Mouse (Mus musculus): Measurements from ENCODE around the gene Eif2b5. TPM values are rescaled to one million over a fixed set of nuclear protein-coding genes. Genes with fewer than 3 reads are reported as not detected.
A peak's percentile ranks its signal among the peaks of the same experiment; 100 is the strongest.
"Not testable (repeated sequence)": the region's sequence is repeated elsewhere in the genome, so short reads cannot be mapped to it uniquely, and the experiment has no call there.

Eif2b5 gene
- polyA plus RNA-seq, 1 experiment from 2014 or later = 125 TPM

- Histone ChIP-seq H3K4me1 (replicated peaks; ENCODE audit: control insufficient read depth, insufficient read depth, low read length) (no peaks in the 10 kb centered on the region; the same call in 1 of the 2 replicates), H3K27me3 (replicated peaks; ENCODE audit: control insufficient read depth, insufficient read depth, low read length) (no peaks in the 10 kb centered on the region), H3K4me2 (no peak overlapping the region), H3K27ac (ENCODE audit: low read depth, low read length) (no peak overlapping the region), H3K9ac (ENCODE audit: low read depth, low read length) (no peak overlapping the region), H3K36me3 (ENCODE audit: control insufficient read depth, insufficient read depth, low read length) (no peaks in the 10 kb centered on the region), H3K9me3 (ENCODE audit: control insufficient read depth, low read length) (no peaks in the 10 kb centered on the region), H3K4me3 (ENCODE audit: low read depth, low read length) (no peak overlapping the region)
- 79% methylated on average over 8 of the region's 8 CpGs for whole genome bisulfite sequencing
- DNase-seq (ENCODE audit: low spot score) (no peak), ATAC-seq (replicated peaks; ENCODE audit: low FRiP score) (no peak)
These were observed 24.4 kb upstream of the Eif2b5 start for GRCm38 (mm10) chr16:20474211-20474610.

GRCm38 (mm10) chr16:20474786-20475185, 23.8 kb upstream of the Eif2b5 start:
- H3K36me3 ChIP-seq (ENCODE audit: control insufficient read depth, insufficient read depth, low read length) = no peaks in the 10 kb centered on the region
- no peak overlapping the region for H3K4me2 ChIP-seq
- H3K9ac ChIP-seq (ENCODE audit: low read depth, low read length) = no peak overlapping the region
- no peak for DNase-seq (ENCODE audit: low spot score)
- H3K4me3 ChIP-seq (ENCODE audit: low read depth, low read length) = no peak overlapping the region
- no peak overlapping the region for H3K27ac ChIP-seq (ENCODE audit: low read depth, low read length)
- 79% methylated on average over 6 of the region's 6 CpGs for WGBS
- no peaks in the 10 kb centered on the region for H3K27me3 ChIP-seq (replicated peaks; ENCODE audit: control insufficient read depth, insufficient read depth, low read length)
- no peak for ATAC-seq (replicated peaks; ENCODE audit: low FRiP score)
- no peaks in the 10 kb centered on the region; the same call in 1 of the 2 replicates for H3K4me1 ChIP-seq (replicated peaks; ENCODE audit: control insufficient read depth, insufficient read depth, low read length)
- no peaks in the 10 kb centered on the region for H3K9me3 ChIP-seq (ENCODE audit: control insufficient read depth, low read length)

GRCm38 (mm10) chr16:20475335-20475734, 23.3 kb upstream of the Eif2b5 start:
- Histone ChIP-seq H3K4me1 (replicated peaks; ENCODE audit: control insufficient read depth, insufficient read depth, low read length) (no peaks in the 10 kb centered on the region; the same call in 1 of the 2 replicates), H3K27me3 (replicated peaks; ENCODE audit: control insufficient read depth, insufficient read depth, low read length) (no peaks in the 10 kb centered on the region), H3K9me3 (ENCODE audit: control insufficient read depth, low read length) (no peaks in the 10 kb centered on the region), H3K27ac (ENCODE audit: low read depth, low read length) (no peak overlapping the region), H3K4me2 (no peak overlapping the region), H3K9ac (ENCODE audit: low read depth, low read length) (no peak overlapping the region), H3K36me3 (ENCODE audit: control insufficient read depth, insufficient read depth, low read length) (no peaks in the 10 kb centered on the region), H3K4me3 (ENCODE audit: low read depth, low read length) (no peak overlapping the region)
- DNase-seq (ENCODE audit: low spot score) (no peak), ATAC-seq (replicated peaks; ENCODE audit: low FRiP score) (no peak)
- 89% methylated on average over 1 of the region's 1 CpGs for WGBS

GRCm38 (mm10) chr16:20476857-20477256, 21.8 kb upstream of the Eif2b5 start:
- Histone ChIP-seq H3K4me3 (ENCODE audit: low read depth, low read length) (no peak overlapping the region), H3K27ac (ENCODE audit: low read depth, low read length) (peak overlapping the region; percentile 29; the same call in 1 of the 2 replicates), H3K9ac (ENCODE audit: low read depth, low read length) (no peak overlapping the region), H3K4me2 (no peak overlapping the region), H3K4me1 (replicated peaks; ENCODE audit: control insufficient read depth, insufficient read depth, low read length) (no peaks in the 10 kb centered on the region; the same call in 1 of the 2 replicates), H3K9me3 (ENCODE audit: control insufficient read depth, low read length) (no peaks in the 10 kb centered on the region), H3K27me3 (replicated peaks; ENCODE audit: control insufficient read depth, insufficient read depth, low read length) (no peaks in the 10 kb centered on the region), H3K36me3 (ENCODE audit: control insufficient read depth, insufficient read depth, low read length) (no peaks in the 10 kb centered on the region)
- no peak for ATAC-seq (replicated peaks; ENCODE audit: low FRiP score)
- no peak for DNase-seq (ENCODE audit: low spot score)
- WGBS = 36% methylated on average over 1 of the region's 1 CpGs

- Histone ChIP-seq H3K4me2 (no peak overlapping the region), H3K9me3 (ENCODE audit: control insufficient read depth, low read length) (no peaks in the 10 kb centered on the region), H3K4me3 (ENCODE audit: low read depth, low read length) (no peak overlapping the region), H3K27me3 (replicated peaks; ENCODE audit: control insufficient read depth, insufficient read depth, low read length) (no peaks in the 10 kb centered on the region), H3K36me3 (ENCODE audit: control insufficient read depth, insufficient read depth, low read length) (no peaks in the 10 kb centered on the region), H3K27ac (ENCODE audit: low read depth, low read length) (peak overlapping the region; percentile 29; the same call in 1 of the 2 replicates), H3K4me1 (replicated peaks; ENCODE audit: control insufficient read depth, insufficient read depth, low read length) (no peaks in the 10 kb centered on the region; the same call in 1 of the 2 replicates), H3K9ac (ENCODE audit: low read depth, low read length) (no peak overlapping the region)
- ATAC-seq (replicated peaks; ENCODE audit: low FRiP score) (no peak), DNase-seq (ENCODE audit: low spot score) (no peak)
- 50% methylated on average over 3 of the region's 3 CpGs for WGBS
These were observed 21.3 kb upstream of the Eif2b5 start for GRCm38 (mm10) chr16:20477270-20477669.

GRCm38 (mm10) chr16:20478504-20478903, 20.1 kb upstream of the Eif2b5 start:
- no peaks in the 10 kb centered on the region for H3K9me3 ChIP-seq (ENCODE audit: control insufficient read depth, low read length)
- ATAC-seq (replicated peaks; ENCODE audit: low FRiP score) (no peak), DNase-seq (ENCODE audit: low spot score) (no peak)
- H3K4me2 ChIP-seq = no peak overlapping the region
- no peaks in the 10 kb centered on the region for H3K36me3 ChIP-seq (ENCODE audit: control insufficient read depth, insufficient read depth, low read length)
- H3K27ac ChIP-seq (ENCODE audit: low read depth, low read length) = no peak overlapping the region
- no peak overlapping the region for H3K4me3 ChIP-seq (ENCODE audit: low read depth, low read length)
- no peak overlapping the region for H3K9ac ChIP-seq (ENCODE audit: low read depth, low read length)
- no peaks in the 10 kb centered on the region; the same call in 1 of the 2 replicates for H3K4me1 ChIP-seq (replicated peaks; ENCODE audit: control insufficient read depth, insufficient read depth, low read length)
- no peaks in the 10 kb centered on the region for H3K27me3 ChIP-seq (replicated peaks; ENCODE audit: control insufficient read depth, insufficient read depth, low read length)
- 68% methylated on average over 2 of the region's 2 CpGs for WGBS

GRCm38 (mm10) chr16:20479026-20479760, 19.4 kb upstream of the Eif2b5 start:
- not testable (repeated sequence) for ATAC-seq (replicated peaks; ENCODE audit: low FRiP score); H3K4me1 ChIP-seq (replicated peaks; ENCODE audit: control insufficient read depth, insufficient read depth, low read length); H3K4me3 ChIP-seq (ENCODE audit: low read depth, low read length); H3K36me3 ChIP-seq (ENCODE audit: control insufficient read depth, insufficient read depth, low read length); H3K4me2 ChIP-seq; H3K9ac ChIP-seq (ENCODE audit: low read depth, low read length); DNase-seq (ENCODE audit: low spot score); H3K9me3 ChIP-seq (ENCODE audit: control insufficient read depth, low read length); H3K27me3 ChIP-seq (replicated peaks; ENCODE audit: control insufficient read depth, insufficient read depth, low read length); H3K27ac ChIP-seq (ENCODE audit: low read depth, low read length)
- 87% methylated on average over 12 of the region's 12 CpGs for WGBS

- Histone ChIP-seq H3K9ac (ENCODE audit: low read depth, low read length) (no peak overlapping the region), H3K4me1 (replicated peaks; ENCODE audit: control insufficient read depth, insufficient read depth, low read length) (no peaks in the 10 kb centered on the region; the same call in 1 of the 2 replicates), H3K4me3 (ENCODE audit: low read depth, low read length) (no peak overlapping the region), H3K27ac (ENCODE audit: low read depth, low read length) (no peak overlapping the region), H3K27me3 (replicated peaks; ENCODE audit: control insufficient read depth, insufficient read depth, low read length) (no peaks in the 10 kb centered on the region), H3K36me3 (ENCODE audit: control insufficient read depth, insufficient read depth, low read length) (no peaks in the 10 kb centered on the region), H3K9me3 (ENCODE audit: control insufficient read depth, low read length) (no peaks in the 10 kb centered on the region), H3K4me2 (no peak overlapping the region)
- WGBS = 33% methylated on average over 3 of the region's 3 CpGs
- no peak for DNase-seq (ENCODE audit: low spot score)
- ATAC-seq (replicated peaks; ENCODE audit: low FRiP score) = no peak
These were observed 18.5 kb upstream of the Eif2b5 start for GRCm38 (mm10) chr16:20480115-20480514.

GRCm38 (mm10) chr16:20481746-20482145, 16.9 kb upstream of the Eif2b5 start:
- Histone ChIP-seq H3K4me2 (no peak overlapping the region), H3K27me3 (replicated peaks; ENCODE audit: control insufficient read depth, insufficient read depth, low read length) (no peaks in the 10 kb centered on the region), H3K9me3 (ENCODE audit: control insufficient read depth, low read length) (no peaks in the 10 kb centered on the region), H3K4me3 (ENCODE audit: low read depth, low read length) (no peak overlapping the region), H3K36me3 (ENCODE audit: control insufficient read depth, insufficient read depth, low read length) (no peaks in the 10 kb centered on the region), H3K4me1 (replicated peaks; ENCODE audit: control insufficient read depth, insufficient read depth, low read length) (no peaks in the 10 kb centered on the region; the same call in 1 of the 2 replicates), H3K27ac (ENCODE audit: low read depth, low read length) (no peak overlapping the region), H3K9ac (ENCODE audit: low read depth, low read length) (no peak overlapping the region)
- 66% methylated on average over 2 of the region's 2 CpGs for WGBS
- DNase-seq (ENCODE audit: low spot score) = no peak
- no peak for ATAC-seq (replicated peaks; ENCODE audit: low FRiP score)
